Mouse (Mus musculus) intestine, postnatal 0 days (tissue): ENCODE results near the gene Sphk1. TPM values are rescaled to one million over a fixed set of nuclear protein-coding genes. Genes with fewer than 3 reads are reported as not detected.

Experiments used
- ATAC-seq: fragments of 200-750 bp; cut with Nextera tagmentation; 2 replicates; pipeline ENCODE4 v1.8.0; 2017; ENCODE audit warnings: mild to moderate bottlenecking, moderate TSS enrichment, moderate library complexity
- H3K27ac ChIP-seq: fragments of 300-500 bp; sonication (generic); 2 replicates; pipeline ENCODE4 v1.5.1; 2014; ENCODE audit warnings: mild to moderate bottlenecking, low read depth, low read length, moderate library complexity
- H3K27me3 ChIP-seq: fragments of 300-500 bp; sonication (generic); replicated peaks from 2 replicates; pipeline ENCODE4 v1.6.1; 2014; ENCODE audit warnings: low read length, mixed read lengths; ENCODE audit not compliant: control insufficient read depth, insufficient read depth
- H3K36me3 ChIP-seq: fragments of 300-500 bp; sonication (generic); 2 replicates; pipeline ENCODE4 v1.6.1; 2014; ENCODE audit warnings: mild to moderate bottlenecking, moderate library complexity; ENCODE audit not compliant: control insufficient read depth, insufficient read depth
- H3K4me1 ChIP-seq: fragments of 300-500 bp; sonication (generic); replicated peaks from 2 replicates; pipeline ENCODE4 v1.6.1; 2014; ENCODE audit warnings: antibody characterized with exemption, low read length, mixed read lengths; ENCODE audit not compliant: control insufficient read depth, insufficient read depth
- H3K4me2 ChIP-seq: fragments of 300-500 bp; sonication (generic); replicated peaks from 2 replicates; pipeline ENCODE4 v1.6.1; 2014; ENCODE audit warnings: low read depth, mild to moderate bottlenecking, moderate library complexity
- H3K4me3 ChIP-seq: fragments of 300-500 bp; sonication (generic); 2 replicates; pipeline ENCODE4 v1.5.1; 2014; ENCODE audit warnings: low read depth, low read length
- H3K9ac ChIP-seq: fragments of 300-500 bp; sonication (generic); 2 replicates; pipeline ENCODE4 v1.6.1; 2014; ENCODE audit warnings: mild to moderate bottlenecking, low read depth, low read length
- H3K9me3 ChIP-seq: fragments of 300-500 bp; sonication (generic); 2 replicates; pipeline ENCODE4 v1.6.1; 2016; ENCODE audit warnings: mixed run types; ENCODE audit not compliant: control insufficient read depth
- CTCF ChIP-seq: sonication (generic); IDR thresholded peaks from 2 replicates; pipeline ENCODE4 v1.5.1; 2016; ENCODE audit warnings: low read depth, mild to moderate bottlenecking, control low read depth, antibody characterized with exemption, moderate library complexity
- WGBS: fragments of 180-500 bp; shearing (Covaris S2); extraction: QIAGEN DNeasy Blood & Tissue Kit; methylation state at CpG from one replicate; pipeline ENCODE4 v1.1.7; 2014; 5-methylcytosine and 5-hydroxymethylcytosine counted together
- polyA plus RNA-seq: library from polyadenylated mRNA; unstranded; fragments of >200 nt; fragmentation: Nextera tagmentation; extraction: Ambion mirVana; gene quantifications from 2 replicates; pipeline ENCODE4 v1.2.1, GENCODE M21; 2015

Sphk1 gene
- polyA plus RNA-seq: 2.5 and 3.3 TPM in 2 replicates

- no peak within 1 kb of the TSS for H3K27ac ChIP-seq
- 64% methylated on average over 11 of the region's 11 CpGs for WGBS
These were observed at the start of gene Sphk1 for GRCm38 (mm10) chr11:116530187-116531147. TSS of gene Sphk1 (plus strand) at chr11:116530925.

GRCm38 (mm10) chr11:116480975-116481374 lies 49.8 kb upstream of the Sphk1 start:
- Histone ChIP-seq H3K4me2 (no peak overlapping the region), H3K36me3 (peaks cover 99% of the 10 kb centered on the region), H3K9me3 (no peaks in the 10 kb centered on the region), H3K9ac (no peak overlapping the region), H3K27ac (no peak overlapping the region), H3K4me1 (no peaks in the 10 kb centered on the region), H3K27me3 (no peaks in the 10 kb centered on the region), H3K4me3 (no peak overlapping the region)
- TF ChIP-seq CTCF: no peak
- WGBS: 90% methylated on average over 8 of the region's 8 CpGs
- no peak for ATAC-seq

More at GRCm38 (mm10) chr11:116530187-116531147, at the start of gene Sphk1:
- TF ChIP-seq CTCF: no peak
- Histone ChIP-seq H3K4me2 (peak within 1 kb of the TSS; percentile 95), H3K36me3 (no peaks in the 10 kb centered on the region), H3K4me3 (peak within 1 kb of the TSS; percentile 55), H3K9ac (0 out of 2 replicates have a peak within 1 kb of the TSS, but pooled peaks have one; percentile 26), H3K27me3 (peaks cover 28% of the 10 kb centered on the region), H3K9me3 (no peaks in the 10 kb centered on the region), H3K4me1 (peaks cover 14% of the 10 kb centered on the region; the same call in 1 of the 2 replicates)
- no peak for ATAC-seq

GRCm38 (mm10) chr11:116481776-116482175 lies 48.9 kb upstream of the Sphk1 start:
- no peak for ATAC-seq
- TF ChIP-seq CTCF: no peak
- Histone ChIP-seq H3K9me3 (no peaks in the 10 kb centered on the region), H3K27ac (no peak overlapping the region), H3K4me2 (no peak overlapping the region), H3K27me3 (no peaks in the 10 kb centered on the region), H3K4me1 (no peaks in the 10 kb centered on the region), H3K36me3 (peaks cover 97% of the 10 kb centered on the region), H3K4me3 (no peak overlapping the region), H3K9ac (no peak overlapping the region)
- 88% methylated on average over 7 of the region's 7 CpGs for WGBS

- H3K36me3 ChIP-seq: peaks cover 80% of the 10 kb centered on the region
- no peaks in the 10 kb centered on the region for H3K9me3 ChIP-seq
- no peaks in the 10 kb centered on the region for H3K4me1 ChIP-seq
- H3K27me3 ChIP-seq: no peaks in the 10 kb centered on the region
- no peak overlapping the region for H3K4me2 ChIP-seq
- H3K27ac ChIP-seq: peak overlapping the region; percentile 21; the same call in 1 of the 2 replicates
- no peak overlapping the region for H3K4me3 ChIP-seq
- no peak overlapping the region for H3K9ac ChIP-seq
- 78% methylated on average over 8 of the region's 8 CpGs for WGBS
- no peak for TF ChIP-seq CTCF
- ATAC-seq: no peak
These were observed 46.5 kb upstream of the Sphk1 start for GRCm38 (mm10) chr11:116484261-116484660.

- H3K27ac ChIP-seq: no peak overlapping the region
- no peaks in the 10 kb centered on the region for H3K27me3 ChIP-seq
- H3K4me3 ChIP-seq: no peak overlapping the region
- H3K9me3 ChIP-seq: no peaks in the 10 kb centered on the region
- H3K9ac ChIP-seq: no peak overlapping the region
- H3K4me1 ChIP-seq: no peaks in the 10 kb centered on the region
- no peak overlapping the region for H3K4me2 ChIP-seq
- TF ChIP-seq CTCF: no peak
- ATAC-seq: no peak
- peaks cover 42% of the 10 kb centered on the region for H3K36me3 ChIP-seq
These were observed 42.5 kb upstream of the Sphk1 start for GRCm38 (mm10) chr11:116488207-116488606.

GRCm38 (mm10) chr11:116488693-116489375 lies 41.9 kb upstream of the Sphk1 start:
- Histone ChIP-seq H3K4me3 (peak overlapping the region; percentile 93), H3K4me1 (no peaks in the 10 kb centered on the region), H3K9me3 (no peaks in the 10 kb centered on the region), H3K27me3 (no peaks in the 10 kb centered on the region), H3K36me3 (peaks cover 36% of the 10 kb centered on the region), H3K27ac (peak overlapping the region; percentile 96), H3K9ac (0 out of 2 replicates have a peak overlapping the region, but pooled peaks have one; percentile 96), H3K4me2 (peak overlapping the region; percentile 75)
- peak; percentile 76 for TF ChIP-seq CTCF
- ATAC-seq: peak; percentile 68
- WGBS: 30% methylated on average over 14 of the region's 14 CpGs
